Mouse (Mus musculus): ENCODE data around the gene Camk2b. TPM values are rescaled to one million over a fixed set of nuclear protein-coding genes. Genes with fewer than 3 reads are reported as not detected.
"Not testable (repeated sequence)": the region's sequence is repeated elsewhere in the genome, so short reads cannot be mapped to it uniquely, and the experiment has no call there.

Camk2b gene
- total RNA-seq, 1 experiment from 2014 or later: 13.6 TPM

GRCm38 (mm10) chr11:5945096-5945495, 121.1 kb downstream of the Camk2b start:
- DNase-seq: peak; percentile 49

GRCm38 (mm10) chr11:5942966-5943365, 123.2 kb downstream of the Camk2b start:
- DNase-seq: no peak

- not testable (repeated sequence) for DNase-seq
Observed at GRCm38 (mm10) chr11:5934531-5934930, 131.6 kb downstream of the Camk2b start.

- not testable (repeated sequence) for DNase-seq
Observed at GRCm38 (mm10) chr11:5931947-5932346, 134.2 kb downstream of the Camk2b start.

GRCm38 (mm10) chr11:5930578-5930977, 135.6 kb downstream of the Camk2b start:
- no peak for DNase-seq

GRCm38 (mm10) chr11:5926696-5927220, 139.4 kb downstream of the Camk2b start:
- DNase-seq: no peak

- no peak for DNase-seq
Observed at GRCm38 (mm10) chr11:5924699-5925098, 141.5 kb downstream of the Camk2b start.

GRCm38 (mm10) chr11:5920323-5920960, 145.7 kb downstream of the Camk2b start:
- no peak for DNase-seq

Other genes starting within 250 kb of the Camk2b start
- gene Polm, start 228.3 kb downstream of the Camk2b start, total RNA-seq (2021): 12.0 and 13.8 TPM in 2 replicates
- 399 and 434 TPM in 2 replicates for gene Aebp1, start 204.4 kb downstream of the Camk2b start, total RNA-seq (2021)
- gene Pold2, start 188.1 kb downstream of the Camk2b start, total RNA-seq (2021): 33.6 and 42.2 TPM in 2 replicates
- not detected in 2 replicates for gene Myl7, start 167.6 kb downstream of the Camk2b start, total RNA-seq (2021)
- 3.1 and 4.0 TPM in 2 replicates for gene Gck, start 116.3 kb downstream of the Camk2b start, total RNA-seq (2021)
- gene Ykt6, start 110.7 kb downstream of the Camk2b start, total RNA-seq (2021): 75.5 and 86.3 TPM in 2 replicates
- 0.39 TPM in 1 of 2 replicates, not detected in the other for gene A730071L15Rik, start 133.7 kb upstream of the Camk2b start, total RNA-seq (2021)
- gene Nudcd3, start 134.1 kb upstream of the Camk2b start, total RNA-seq (2021): 59.0 and 63.1 TPM in 2 replicates
- gene Npc1l1, start 163.8 kb upstream of the Camk2b start, total RNA-seq (2021): not detected in 2 replicates
- 52.5 and 57.3 TPM in 2 replicates for gene Ddx56, start 201.4 kb upstream of the Camk2b start, total RNA-seq (2021)
- gene Tmed4, start 208.5 kb upstream of the Camk2b start, total RNA-seq (2021): 93.1 and 105 TPM in 2 replicates
- 547 and 550 TPM in 2 replicates for gene Ogdh, start 225.3 kb upstream of the Camk2b start, total RNA-seq (2021)

Measured in adrenal gland, postnatal 25 days (tissue).